Mouse (Mus musculus): ENCODE data around the gene Gm45711.

DNA sequence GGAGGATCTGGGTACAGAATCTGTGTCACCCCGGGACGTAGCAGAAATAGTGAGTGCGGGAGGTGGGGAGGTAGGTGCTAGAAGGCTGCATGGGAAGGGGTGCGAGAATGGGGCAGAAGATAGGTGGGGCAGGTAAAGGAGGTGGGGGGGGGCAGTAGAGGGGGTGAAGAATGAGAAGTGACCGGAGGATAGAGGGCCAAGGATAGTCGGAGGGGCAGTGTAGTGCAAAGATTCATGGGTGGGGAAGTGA is 30.0 kb upstream of the Gm45711 start:
- no peak for TF ChIP-seq CTCF (IDR thresholded peaks at IDR 0.05; ENCODE audit: low read depth)
- no peak for TF ChIP-seq EP300 (IDR thresholded peaks at IDR 0.05; ENCODE audit: low read depth)

All from liver, embryonic 14.5 days (tissue).